Mouse (Mus musculus) thymus, postnatal 25 days (tissue): Measurements from ENCODE around the gene Ptpra.
"Not testable (repeated sequence)": the region's sequence is repeated elsewhere in the genome, so short reads cannot be mapped to it uniquely, and the experiment has no call there.

Experiments used
- DNase-seq: peaks from one replicate; pipeline ENCODE4 v3.0.0; 2022

Gene Ptpra

DNA sequence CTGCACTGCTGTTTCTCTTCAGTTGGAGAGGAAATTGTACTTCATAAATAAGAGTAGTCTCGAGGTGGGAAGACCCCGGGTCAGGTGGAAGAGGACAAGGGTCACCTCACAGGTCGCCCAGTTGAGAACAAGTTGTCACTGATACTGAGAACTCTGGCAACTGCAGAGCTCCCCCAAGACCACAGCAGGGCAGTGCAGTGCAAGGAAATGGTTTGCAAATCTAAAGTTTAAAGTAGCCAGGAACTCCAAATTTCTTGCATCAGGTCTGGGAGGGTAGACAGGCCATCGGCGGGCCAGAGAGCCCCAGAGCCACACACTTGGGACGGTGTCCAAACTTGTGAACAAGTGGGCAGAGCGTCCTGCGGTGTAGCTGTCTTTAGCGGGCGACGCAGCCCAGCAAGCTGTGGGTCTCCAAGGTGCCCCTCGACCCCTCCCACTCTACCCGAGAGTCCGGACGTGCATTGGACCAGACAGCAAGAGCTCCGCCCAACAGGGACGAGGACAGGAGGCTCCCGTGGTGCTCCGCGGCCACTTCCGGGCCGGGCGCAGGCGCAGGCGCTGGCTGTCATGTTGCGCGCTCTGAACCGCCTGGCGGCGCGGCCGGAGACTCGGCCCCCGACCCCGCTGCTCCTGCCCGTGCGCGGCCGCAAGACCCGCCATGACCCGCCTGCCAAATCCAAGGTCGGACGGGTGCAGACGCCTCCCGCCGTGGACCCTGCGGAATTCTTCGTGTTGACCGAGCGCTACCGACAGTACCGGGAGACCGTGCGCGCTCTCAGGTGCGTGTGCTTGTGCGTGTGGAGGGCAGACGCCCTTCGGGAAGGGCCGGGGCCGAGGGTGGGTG lies 113.4 kb downstream of the Ptpra start, which contains the start of gene Mrps26:
Gene Mrps26 (plus strand): TSS at position 531 of the 844 bp plus-strand sequence.
- peak; percentile 92 for DNase-seq

DNA sequence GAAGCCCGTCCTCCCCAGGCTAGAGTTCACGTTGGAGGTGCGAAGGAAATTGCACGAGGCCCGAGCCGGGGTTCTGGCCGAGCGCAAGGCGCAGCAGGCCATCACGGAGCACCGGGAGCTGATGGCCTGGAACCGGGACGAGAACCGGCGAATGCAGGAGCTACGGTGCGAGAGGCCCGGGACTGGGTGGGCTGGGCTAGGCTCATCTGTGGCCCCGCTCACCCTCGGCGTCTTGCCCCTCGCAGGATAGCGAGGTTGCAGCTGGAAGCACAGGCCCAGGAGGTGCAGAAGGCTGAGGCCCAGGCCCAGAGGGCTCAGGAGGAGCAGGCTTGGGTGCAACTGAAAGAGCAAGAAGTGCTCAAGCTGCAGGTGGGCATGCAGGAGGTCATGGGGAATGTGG lies 114.0 kb downstream of the Ptpra start:
- DNase-seq: no peak

DNA sequence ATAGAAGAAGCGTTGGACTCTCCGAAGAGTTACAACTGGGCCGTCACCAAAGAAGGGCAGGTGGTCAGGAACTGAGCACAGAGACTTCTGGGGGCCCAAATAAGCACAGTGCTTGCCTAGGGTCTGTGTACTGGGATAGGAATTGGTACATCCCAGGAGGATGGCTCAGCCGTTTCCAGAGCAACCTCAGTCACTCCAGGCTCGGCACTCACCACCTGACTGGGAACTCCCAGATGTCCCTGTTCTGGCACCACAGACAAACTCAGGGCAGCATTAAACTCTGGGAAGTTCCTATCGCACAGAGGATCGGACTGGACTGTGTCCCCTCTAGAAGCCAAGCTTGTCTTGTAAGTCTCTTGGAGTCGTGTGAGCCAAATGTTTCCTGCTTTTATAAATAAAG lies 114.9 kb downstream of the Ptpra start:
- DNase-seq: no peak

- no peak for DNase-seq
Measured at GRCm38 (mm10) chr2:130568921-130569320, 118.8 kb downstream of the Ptpra start.

GRCm38 (mm10) chr2:130569926-130570325 lies 119.8 kb downstream of the Ptpra start:
- no peak for DNase-seq

DNA sequence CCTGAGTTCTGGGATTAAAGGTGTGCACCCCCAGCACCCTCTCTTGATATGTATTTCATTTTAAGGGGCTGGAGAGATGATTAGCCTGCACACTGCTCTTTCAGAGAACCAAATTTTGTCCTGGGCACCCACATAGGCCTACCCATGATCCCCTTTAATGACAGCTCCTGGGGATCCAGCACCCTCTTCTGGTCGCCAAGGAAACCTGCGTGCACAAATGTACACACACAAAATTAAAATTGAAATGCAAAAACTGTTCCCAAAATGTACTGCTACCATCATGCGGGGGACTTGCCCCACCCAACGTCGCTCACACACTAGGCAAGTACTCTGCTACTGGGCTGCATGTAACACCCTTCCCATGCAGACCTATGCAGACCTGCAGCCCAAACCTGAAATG lies 124.9 kb downstream of the Ptpra start:
- DNase-seq: no peak

GRCm38 (mm10) chr2:130575873-130576272 lies 125.8 kb downstream of the Ptpra start, which contains the start of gene Oxt:
Gene Oxt (plus strand): TSS chr2:130576173.
- no peak for DNase-seq

GRCm38 (mm10) chr2:130576564-130576963 lies 126.5 kb downstream of the Ptpra start:
- DNase-seq: not testable (repeated sequence)

- DNase-seq: no peak
Measured at GRCm38 (mm10) chr2:130577021-130577420, 126.9 kb downstream of the Ptpra start.

DNA sequence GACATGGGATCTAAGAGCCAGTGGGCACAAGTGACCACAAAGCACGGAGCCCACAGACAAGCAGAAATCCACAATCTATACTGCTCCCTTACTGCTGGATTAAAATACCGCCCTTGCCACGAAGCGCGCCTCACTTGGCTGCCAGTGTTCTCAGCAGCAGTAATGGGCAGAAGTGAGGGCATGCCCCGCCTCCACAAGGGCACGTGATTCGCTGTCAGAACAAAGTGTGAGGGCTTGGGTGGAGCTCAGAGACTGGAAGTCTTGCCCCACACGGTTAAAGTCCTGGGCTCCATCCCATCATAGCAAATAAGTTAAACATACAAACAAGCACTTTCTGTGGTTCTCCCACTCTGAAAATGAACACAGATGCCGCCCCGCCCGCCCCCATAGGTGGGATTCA lies 127.6 kb downstream of the Ptpra start:
- peak; percentile 57 for DNase-seq

DNA sequence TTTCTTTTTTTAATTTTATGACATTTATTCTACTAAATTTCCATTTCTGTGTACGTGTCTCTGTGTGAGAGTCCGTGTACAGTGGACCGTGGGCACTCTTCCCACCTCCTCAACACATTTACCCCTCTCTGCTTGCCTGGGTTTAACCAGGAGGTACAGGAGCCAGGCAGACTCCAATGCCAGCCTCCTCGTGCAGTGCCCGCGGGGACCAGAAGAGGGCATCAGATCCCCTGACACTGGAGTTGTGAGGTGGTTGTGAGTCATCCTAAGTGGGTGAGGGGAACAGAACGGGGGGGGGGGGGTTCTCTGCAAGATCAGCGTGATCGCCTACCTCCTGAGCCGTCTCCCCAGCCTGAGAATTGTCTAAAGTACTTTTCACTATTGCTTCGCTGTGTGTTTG lies 128.1 kb downstream of the Ptpra start:
- peak; percentile 75 for DNase-seq

GRCm38 (mm10) chr2:130579791-130580190 lies 129.7 kb downstream of the Ptpra start:
- DNase-seq: no peak

- DNase-seq: no peak
Measured at GRCm38 (mm10) chr2:130581201-130581600, 131.1 kb downstream of the Ptpra start.

DNA sequence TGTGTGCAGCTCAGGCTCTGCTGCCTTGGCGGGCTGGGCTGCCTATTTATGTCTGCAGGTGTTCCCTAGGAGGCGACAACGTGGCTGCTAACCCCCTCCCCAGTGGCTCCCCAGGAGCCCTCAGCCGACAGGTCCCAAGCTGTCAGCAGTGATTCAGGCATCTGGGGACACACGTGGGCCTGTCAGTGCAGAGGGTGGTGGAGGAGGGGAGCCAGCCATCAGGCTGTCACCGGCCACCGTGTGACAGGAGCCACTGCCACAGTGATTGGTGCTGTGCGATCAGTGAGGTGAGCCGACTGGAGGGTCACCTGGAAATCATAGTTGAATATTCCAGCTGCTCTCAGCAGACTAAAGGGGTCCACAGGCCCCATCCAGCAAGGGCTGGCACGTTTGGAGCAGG lies 132.5 kb downstream of the Ptpra start, which contains the start of gene Avp:
Gene Avp (minus strand): TSS at position 3 of the 400 bp plus-strand sequence.
- no peak for DNase-seq

DNA sequence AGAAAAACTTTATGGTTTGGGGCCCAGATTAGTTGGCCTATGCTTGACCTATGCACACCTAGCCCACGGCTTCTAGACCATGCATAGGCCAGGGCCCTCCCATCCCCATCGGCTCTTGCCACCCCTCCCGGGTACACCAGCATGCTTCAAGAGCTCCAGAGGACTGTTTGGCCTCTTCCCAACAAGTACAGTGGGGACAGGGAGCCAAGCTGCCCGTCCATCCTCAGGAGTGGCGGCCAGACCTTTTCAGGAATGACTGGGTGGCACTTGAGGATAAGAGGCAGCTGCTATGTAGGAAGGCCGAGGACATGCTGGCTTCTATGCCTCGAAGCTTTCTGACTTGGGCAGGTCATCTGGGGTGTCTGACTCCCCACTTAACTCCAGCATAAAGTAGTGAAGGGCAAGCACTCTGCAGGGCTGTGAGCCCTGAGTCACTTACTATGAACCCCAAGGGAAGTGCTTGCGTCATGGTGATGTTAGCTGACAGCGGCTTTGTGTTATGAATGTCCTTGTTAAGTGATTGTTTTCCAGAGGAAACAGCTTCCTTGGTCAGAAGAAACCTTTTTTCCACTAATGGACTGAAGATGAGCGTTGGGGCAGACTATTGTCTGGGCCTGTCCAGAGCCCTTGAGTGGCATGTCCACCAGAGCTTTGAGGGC lies 134.0 kb downstream of the Ptpra start:
- DNase-seq: no peak

GRCm38 (mm10) chr2:130586016-130586415 lies 135.9 kb downstream of the Ptpra start:
- no peak for DNase-seq

- DNase-seq: no peak
Measured at GRCm38 (mm10) chr2:130588373-130588772, 138.3 kb downstream of the Ptpra start.

DNA sequence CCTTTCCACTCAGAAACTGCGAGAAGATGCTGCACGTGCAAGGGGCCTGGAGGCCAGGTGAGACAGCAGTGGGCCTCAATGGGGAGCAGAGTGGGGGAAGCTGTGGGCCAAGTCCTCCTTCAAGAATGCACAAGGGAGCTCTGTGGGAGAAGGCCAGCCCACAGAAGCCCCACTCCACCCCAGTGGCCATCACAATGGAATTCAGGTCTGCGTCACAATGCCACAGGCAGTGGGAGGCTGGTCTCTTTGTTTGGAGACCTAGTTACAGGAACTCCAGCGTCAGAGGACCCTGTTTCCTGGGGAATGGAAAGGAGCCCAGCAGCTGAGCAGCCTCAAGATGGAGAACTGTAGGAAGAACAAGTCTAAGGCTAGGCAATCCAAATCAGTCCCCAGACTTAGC lies 139.1 kb downstream of the Ptpra start:
- no peak for DNase-seq

DNA sequence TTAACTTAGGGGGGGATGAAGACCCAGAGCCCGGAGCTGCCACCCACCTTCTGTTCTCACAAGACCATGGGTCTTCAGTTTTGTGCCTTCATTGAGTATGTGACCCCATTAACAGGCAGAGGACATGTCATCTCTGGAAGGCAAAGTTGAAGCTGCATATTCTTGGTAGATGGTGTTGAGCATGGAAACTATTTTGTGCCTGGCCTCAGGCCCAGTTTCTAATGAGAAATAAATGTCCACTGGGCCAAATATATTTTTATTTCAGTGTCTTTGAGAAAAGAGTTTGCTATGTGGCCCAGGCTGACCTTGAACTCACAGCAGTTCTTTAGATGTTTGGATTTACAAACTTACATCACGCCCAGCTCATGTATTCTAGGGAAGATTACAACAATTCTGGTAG lies 139.7 kb downstream of the Ptpra start:
- no peak for DNase-seq

GRCm38 (mm10) chr2:130591016-130591415 lies 140.9 kb downstream of the Ptpra start:
- DNase-seq: no peak

GRCm38 (mm10) chr2:130595596-130595995 lies 145.5 kb downstream of the Ptpra start:
- no peak for DNase-seq

DNA sequence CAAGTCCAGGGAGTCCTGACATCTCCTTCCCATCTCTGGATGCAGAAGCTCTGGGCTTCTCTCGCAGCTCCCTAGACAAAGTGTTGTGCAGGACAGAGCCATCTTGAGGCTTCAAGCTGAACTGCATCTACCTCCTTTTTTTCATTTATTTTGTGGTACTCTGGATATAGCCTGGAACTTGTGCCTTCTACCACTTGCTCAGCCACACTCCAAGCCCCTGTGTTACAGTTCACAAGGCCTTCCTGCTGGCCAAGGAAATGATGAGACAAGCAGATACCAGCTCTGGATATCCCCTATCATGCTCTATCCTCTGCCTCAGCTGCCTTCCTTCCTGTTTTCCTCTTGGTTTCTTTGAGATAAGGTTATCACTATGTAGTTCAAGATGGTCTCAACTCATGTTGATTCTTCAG lies 147.5 kb downstream of the Ptpra start:
- peak; percentile 16 for DNase-seq

- no peak for DNase-seq
Measured at GRCm38 (mm10) chr2:130598399-130598798, 148.3 kb downstream of the Ptpra start.

DNA sequence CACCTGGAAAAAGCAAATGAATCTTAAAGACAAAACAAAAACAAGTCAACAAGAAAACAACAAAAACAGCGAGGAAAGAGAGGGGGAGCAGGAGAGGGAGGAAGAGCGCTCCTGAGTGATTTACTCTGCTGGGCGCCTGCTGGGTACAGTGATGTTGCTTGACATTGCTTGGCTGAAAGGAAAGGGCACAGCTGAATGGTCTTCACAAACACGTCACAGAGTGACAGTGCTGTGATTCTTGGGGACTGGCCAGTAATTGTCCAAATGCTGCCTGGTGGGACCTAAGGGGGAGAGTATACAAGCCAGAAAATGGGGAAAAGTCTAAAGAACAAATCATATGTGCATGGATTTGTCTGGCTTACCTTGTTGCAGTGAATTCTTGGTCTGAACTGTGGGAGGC lies 152.1 kb downstream of the Ptpra start:
- DNase-seq: no peak
